Mouse (Mus musculus): Measurements from ENCODE around the gene Ralgps2. TPM values are rescaled to one million over a fixed set of nuclear protein-coding genes. Genes with fewer than 3 reads are reported as not detected.
A peak's percentile ranks its signal among the peaks of the same experiment; 100 is the strongest.

Gene Ralgps2
- polyA plus RNA-seq, 1 experiment from 2014 or later: 44.2 TPM

DNA sequence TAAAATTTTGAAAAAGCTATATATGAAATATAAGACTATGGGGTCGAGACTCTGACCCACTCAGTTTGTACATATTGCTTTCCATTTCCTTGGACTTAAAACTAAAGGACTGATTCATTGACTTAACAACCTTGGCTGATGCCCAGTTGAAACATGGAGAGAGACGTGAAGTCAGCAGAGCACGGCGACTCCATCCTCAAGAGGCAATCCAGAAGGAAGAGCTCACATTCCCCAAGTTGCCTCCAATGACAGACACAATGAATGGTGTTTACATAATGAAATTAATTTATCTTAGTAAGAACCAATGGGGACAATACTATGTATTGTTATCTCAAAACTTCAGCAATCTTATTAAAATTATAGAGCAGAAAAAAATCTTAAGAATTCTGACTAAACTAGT, 84.9 kb downstream of the Ralgps2 start:
- Histone ChIP-seq H3K9me3 (no peaks in the 10 kb centered on the region), H3K4me2 (no peak overlapping the region), H3K4me1 (peaks cover 10% of the 10 kb centered on the region; the same call in 1 of the 2 replicates), H3K36me3 (peaks cover 11% of the 10 kb centered on the region), H3K27me3 (replicated peaks) (no peaks in the 10 kb centered on the region), H3K4me3 (no peak overlapping the region), H3K9ac (no peak overlapping the region), H3K27ac (replicated peaks) (no peak overlapping the region)
- 71% methylated on average over 4 of the region's 4 CpGs for WGBS
- ATAC-seq (ENCODE audit: extremely low read depth, insufficient number of reproducible peaks, low FRiP score, low TSS enrichment): no peak

DNA sequence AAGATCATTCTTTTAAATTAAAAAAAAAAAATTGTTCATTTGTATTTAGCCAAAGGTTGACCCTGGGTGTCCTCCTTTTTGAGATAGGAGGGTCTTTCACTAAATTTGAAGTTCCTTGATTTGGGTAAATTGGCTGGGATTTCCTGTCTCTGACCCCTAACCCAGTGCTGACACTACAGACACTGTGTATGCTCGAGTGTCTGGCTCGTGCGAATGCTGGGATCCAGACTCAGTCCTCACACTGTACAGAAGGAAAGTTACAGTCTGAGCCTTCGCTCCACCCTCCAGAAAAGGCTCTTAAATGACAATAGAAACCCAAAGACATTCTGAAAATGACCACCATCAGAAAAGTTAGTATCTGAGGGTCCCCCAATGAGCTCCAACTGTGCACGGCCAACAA, 86.6 kb downstream of the Ralgps2 start:
- H3K36me3 ChIP-seq: peaks cover 8% of the 10 kb centered on the region; the same call in 1 of the 2 replicates
- no peak overlapping the region for H3K4me3 ChIP-seq
- H3K9ac ChIP-seq: no peak overlapping the region
- no peak overlapping the region for H3K27ac ChIP-seq (replicated peaks)
- no peaks in the 10 kb centered on the region for H3K9me3 ChIP-seq
- peaks cover 10% of the 10 kb centered on the region; the same call in 1 of the 2 replicates for H3K4me1 ChIP-seq
- 0 out of 2 replicates have a peak overlapping the region, but pooled peaks have one; percentile 0 for H3K4me2 ChIP-seq
- no peak for ATAC-seq (ENCODE audit: extremely low read depth, insufficient number of reproducible peaks, low FRiP score, low TSS enrichment)
- 75% methylated on average over 5 of the region's 5 CpGs for WGBS
- H3K27me3 ChIP-seq (replicated peaks): no peaks in the 10 kb centered on the region

DNA sequence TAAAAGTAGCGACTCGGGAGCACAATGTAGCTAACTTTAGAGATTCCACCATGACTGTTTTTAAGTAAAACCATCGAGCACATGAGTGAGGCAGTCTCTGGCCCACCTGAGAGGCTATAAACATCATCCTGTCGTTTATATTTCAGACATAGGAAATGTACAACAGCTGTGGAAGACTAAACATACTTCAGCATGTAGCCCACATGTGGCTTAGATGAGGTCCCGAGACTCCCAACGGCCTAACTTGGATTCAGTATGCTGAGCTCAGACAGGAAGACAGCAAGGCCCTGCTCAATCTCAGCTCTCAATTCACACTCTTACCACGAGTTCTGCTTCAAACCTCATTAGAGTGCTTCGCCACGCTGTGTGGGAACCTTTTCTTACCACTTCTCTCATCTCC, 87.0 kb downstream of the Ralgps2 start:
- 69% methylated on average over 9 of the region's 9 CpGs for WGBS
- H3K4me1 ChIP-seq: peaks cover 12% of the 10 kb centered on the region
- H3K9ac ChIP-seq: no peak overlapping the region
- H3K27me3 ChIP-seq (replicated peaks): no peaks in the 10 kb centered on the region
- no peak overlapping the region for H3K4me2 ChIP-seq
- ATAC-seq (ENCODE audit: extremely low read depth, insufficient number of reproducible peaks, low FRiP score, low TSS enrichment): no peak
- peaks cover 8% of the 10 kb centered on the region; the same call in 1 of the 2 replicates for H3K36me3 ChIP-seq
- H3K9me3 ChIP-seq: no peaks in the 10 kb centered on the region
- no peak overlapping the region for H3K27ac ChIP-seq (replicated peaks)
- H3K4me3 ChIP-seq: no peak overlapping the region

DNA sequence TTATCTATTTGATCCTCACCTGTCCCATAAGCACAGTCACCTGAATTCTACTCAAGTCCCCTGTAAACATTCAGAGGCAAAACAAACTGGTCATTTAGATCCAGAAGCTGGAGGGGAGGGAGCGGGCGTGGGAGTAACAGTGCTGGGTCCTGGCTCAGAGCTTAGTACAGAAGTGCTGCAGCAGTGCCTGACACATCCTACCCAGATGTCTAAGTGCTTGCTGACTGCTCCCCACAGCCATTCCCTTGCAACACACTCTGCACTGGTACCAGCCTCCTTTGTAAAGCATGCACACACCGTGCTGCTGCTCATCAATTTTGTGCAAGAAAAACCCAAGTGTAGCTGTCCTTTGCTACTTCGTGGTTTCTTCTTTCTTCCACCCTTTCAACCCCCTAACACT, 92.3 kb downstream of the Ralgps2 start:
- Histone ChIP-seq H3K4me1 (peaks cover 23% of the 10 kb centered on the region), H3K9ac (no peak overlapping the region), H3K27me3 (replicated peaks) (no peaks in the 10 kb centered on the region), H3K9me3 (no peaks in the 10 kb centered on the region), H3K27ac (replicated peaks) (no peak overlapping the region), H3K4me2 (no peak overlapping the region), H3K36me3 (peaks cover 4% of the 10 kb centered on the region; the same call in 1 of the 2 replicates), H3K4me3 (no peak overlapping the region)
- WGBS: 56% methylated on average over 4 of the region's 4 CpGs
- no peak for ATAC-seq (ENCODE audit: extremely low read depth, insufficient number of reproducible peaks, low FRiP score, low TSS enrichment)

DNA sequence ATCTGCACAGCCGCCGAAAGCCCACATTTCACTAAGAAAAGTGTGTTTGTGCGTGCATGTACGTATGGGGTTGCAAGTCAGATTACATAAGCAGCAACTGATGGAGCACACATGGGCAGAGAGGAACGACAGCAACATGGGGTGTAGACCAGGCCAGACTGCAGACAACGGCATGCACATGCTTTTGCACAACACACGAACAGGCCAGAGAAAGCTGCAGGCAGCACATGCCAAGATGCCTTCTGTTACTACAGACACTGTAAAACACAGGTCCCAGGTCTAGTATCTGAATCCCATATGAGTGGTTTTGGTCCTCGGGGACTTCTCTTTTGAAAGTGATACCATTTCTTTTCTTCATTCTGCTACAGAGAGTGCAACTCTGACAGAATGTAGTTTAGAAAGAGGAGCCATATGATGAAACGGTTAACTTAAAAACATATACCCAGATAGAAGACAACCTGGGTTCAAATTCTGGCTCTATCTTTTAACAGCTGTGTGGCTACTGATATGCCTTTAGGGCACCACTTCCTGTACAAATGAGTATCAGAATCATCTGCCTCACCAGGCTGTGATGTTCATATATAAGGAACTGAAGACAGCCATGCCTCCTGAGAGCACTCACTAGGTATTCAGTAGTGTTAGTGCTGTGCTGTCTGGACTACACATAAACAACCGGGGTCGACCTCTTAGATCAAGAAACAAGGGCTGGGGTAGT, 97.6 kb downstream of the Ralgps2 start:
- Histone ChIP-seq H3K27ac (replicated peaks) (no peak overlapping the region), H3K9me3 (no peaks in the 10 kb centered on the region), H3K27me3 (replicated peaks) (no peaks in the 10 kb centered on the region), H3K4me2 (no peak overlapping the region), H3K4me3 (no peak overlapping the region), H3K9ac (0 out of 2 replicates have a peak overlapping the region, but pooled peaks have one; percentile 19), H3K4me1 (peaks cover 57% of the 10 kb centered on the region), H3K36me3 (no peaks in the 10 kb centered on the region)
- ATAC-seq (ENCODE audit: extremely low read depth, insufficient number of reproducible peaks, low FRiP score, low TSS enrichment): no peak
- 69% methylated on average over 11 of the region's 11 CpGs for WGBS

DNA sequence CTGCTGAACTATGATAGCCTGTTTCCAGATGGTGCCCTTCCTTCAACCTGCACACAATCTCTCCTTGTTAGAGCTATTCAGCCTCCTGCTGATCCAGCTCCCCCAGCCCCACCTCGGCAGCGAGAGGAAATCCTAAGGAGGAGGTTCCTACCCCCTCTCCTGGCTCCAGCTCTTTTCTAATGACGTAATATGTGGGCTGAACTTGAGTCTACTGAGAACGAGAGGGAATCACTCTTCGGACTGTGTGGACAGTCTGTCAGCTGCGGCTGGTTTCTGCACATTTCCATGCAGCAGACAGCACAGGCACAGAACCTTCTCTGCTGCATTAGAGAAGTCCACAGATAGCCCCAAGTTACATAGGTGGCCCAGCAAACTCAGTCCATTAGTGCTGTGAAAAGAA, 100.7 kb downstream of the Ralgps2 start:
- H3K4me2 ChIP-seq: peak overlapping the region; percentile 64
- no peaks in the 10 kb centered on the region for H3K36me3 ChIP-seq
- 9% methylated on average over 6 of the region's 6 CpGs for WGBS
- peak overlapping the region; percentile 34 for H3K4me3 ChIP-seq
- no peaks in the 10 kb centered on the region for H3K9me3 ChIP-seq
- H3K27me3 ChIP-seq (replicated peaks): no peaks in the 10 kb centered on the region
- peak overlapping the region; percentile 70 for H3K27ac ChIP-seq (replicated peaks)
- H3K9ac ChIP-seq: peak overlapping the region; percentile 74
- peak; percentile 63; the same call in 1 of the 2 replicates for ATAC-seq (ENCODE audit: extremely low read depth, insufficient number of reproducible peaks, low FRiP score, low TSS enrichment)
- peaks cover 55% of the 10 kb centered on the region for H3K4me1 ChIP-seq

DNA sequence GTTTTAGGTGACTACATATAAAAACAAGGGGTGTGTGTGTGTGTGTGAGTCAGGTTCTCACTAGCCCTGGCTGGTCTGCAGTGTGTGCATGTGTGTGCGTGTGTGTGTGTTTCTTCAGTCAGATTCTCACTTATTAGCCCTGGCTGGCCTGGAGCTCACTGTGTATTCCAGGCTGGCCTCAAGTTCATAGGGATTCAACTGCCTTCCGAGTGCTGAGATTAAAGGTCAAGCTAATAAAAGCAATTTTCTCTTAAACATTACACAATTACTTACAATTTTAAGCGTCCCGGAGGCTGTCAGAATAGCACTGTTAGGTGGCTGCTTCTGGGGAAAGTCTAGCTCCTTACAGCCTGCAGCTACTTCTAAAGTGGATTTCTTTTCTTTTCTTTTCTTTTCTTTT, 101.2 kb downstream of the Ralgps2 start, which contains the start of gene Angptl1:
Gene Angptl1 (plus strand): TSS at position 386 of the 400 bp plus-strand sequence.
- Histone ChIP-seq H3K27me3 (replicated peaks) (no peaks in the 10 kb centered on the region), H3K9ac (peak within 1 kb of the TSS; percentile 74), H3K4me3 (peak within 1 kb of the TSS; percentile 34), H3K4me1 (peaks cover 55% of the 10 kb centered on the region), H3K36me3 (0 out of 2 replicates have a peak, but pooled peaks cover under 1% of the 10 kb centered on the region), H3K4me2 (peak within 1 kb of the TSS; percentile 64), H3K27ac (replicated peaks) (peak within 1 kb of the TSS; percentile 70), H3K9me3 (no peaks in the 10 kb centered on the region)
- ATAC-seq (ENCODE audit: extremely low read depth, insufficient number of reproducible peaks, low FRiP score, low TSS enrichment): no peak
- WGBS: 67% methylated on average over 4 of the region's 4 CpGs

DNA sequence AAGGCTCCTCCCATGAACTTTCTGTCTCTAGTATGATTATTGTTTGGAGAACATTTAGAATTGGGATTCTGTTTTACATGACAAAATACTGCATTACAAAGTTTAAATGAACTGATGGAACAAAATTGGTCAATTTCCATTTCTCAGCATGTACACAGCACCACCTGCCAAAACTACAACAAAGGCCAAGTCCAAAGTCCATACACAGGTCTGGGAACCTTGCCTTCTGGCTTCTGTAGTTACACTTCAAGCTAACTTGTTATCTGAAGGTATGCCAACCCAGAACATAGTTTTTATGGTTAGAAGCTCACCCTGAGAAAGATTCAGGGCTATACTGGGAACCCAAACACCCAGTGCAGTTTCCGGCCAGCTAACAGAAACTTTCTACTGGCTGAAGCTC, 120.2 kb downstream of the Ralgps2 start:
- 93% methylated on average over 1 of the region's 1 CpGs for WGBS

DNA sequence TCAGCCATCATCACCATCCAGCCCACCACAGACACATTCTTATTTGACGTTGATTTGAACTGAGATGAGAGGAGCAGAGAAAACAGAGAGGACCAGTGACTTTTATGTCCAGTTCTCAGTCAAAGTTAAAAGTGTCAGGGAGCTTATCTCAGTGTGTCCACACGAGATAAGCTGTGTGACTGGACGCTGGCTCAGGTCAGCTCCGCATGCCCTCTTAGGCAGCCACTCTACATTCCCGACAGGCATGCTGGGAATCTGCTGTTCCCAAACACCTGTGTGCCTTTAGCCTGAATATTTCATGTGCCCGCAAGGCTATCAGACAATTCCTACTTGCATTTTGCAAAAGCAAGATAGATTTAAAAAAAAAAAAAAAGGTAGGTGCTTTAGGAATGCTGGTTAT, 125.9 kb downstream of the Ralgps2 start:
- 14% methylated on average over 6 of the region's 6 CpGs for WGBS
- no peak overlapping the region for H3K27ac ChIP-seq (replicated peaks)
- no peaks in the 10 kb centered on the region for H3K27me3 ChIP-seq (replicated peaks)
- H3K4me1 ChIP-seq: peaks cover 19% of the 10 kb centered on the region
- H3K4me2 ChIP-seq: 0 out of 2 replicates have a peak overlapping the region, but pooled peaks have one; percentile 11
- no peak overlapping the region for H3K9ac ChIP-seq
- peaks cover 53% of the 10 kb centered on the region for H3K36me3 ChIP-seq
- no peaks in the 10 kb centered on the region for H3K9me3 ChIP-seq
- no peak for ATAC-seq (ENCODE audit: extremely low read depth, insufficient number of reproducible peaks, low FRiP score, low TSS enrichment)
- no peak overlapping the region for H3K4me3 ChIP-seq

More for the DNA sequence above, 120.2 kb downstream of the Ralgps2 start:
- no peaks in the 10 kb centered on the region for H3K27me3 ChIP-seq (replicated peaks)
- no peak overlapping the region for H3K4me3 ChIP-seq
- no peak overlapping the region for H3K27ac ChIP-seq (replicated peaks)
- H3K9ac ChIP-seq: no peak overlapping the region
- H3K4me1 ChIP-seq: peaks cover 3% of the 10 kb centered on the region; the same call in 1 of the 2 replicates
- no peaks in the 10 kb centered on the region for H3K9me3 ChIP-seq
- H3K36me3 ChIP-seq: peaks cover 63% of the 10 kb centered on the region
- ATAC-seq (ENCODE audit: extremely low read depth, insufficient number of reproducible peaks, low FRiP score, low TSS enrichment): no peak
- H3K4me2 ChIP-seq: no peak overlapping the region

DNA sequence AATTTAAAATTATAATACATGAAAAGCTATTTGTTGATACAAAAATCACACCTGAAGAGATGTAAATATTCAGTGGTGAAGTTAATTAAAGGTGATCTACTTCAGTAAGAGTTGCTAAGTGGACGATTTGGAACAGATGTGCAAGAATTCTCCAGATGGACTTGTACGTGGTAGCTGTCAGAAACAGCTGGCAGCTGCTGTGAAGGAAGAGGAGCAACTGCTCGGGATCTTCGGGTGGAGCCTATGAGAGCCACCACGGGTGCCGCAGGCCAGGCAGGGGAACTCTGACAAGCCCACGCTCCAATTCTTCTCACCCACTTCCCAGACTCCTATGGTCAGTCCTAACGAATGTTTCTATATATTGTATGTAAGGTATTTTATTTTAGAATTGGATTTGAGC, 126.7 kb downstream of the Ralgps2 start:
- no peak overlapping the region for H3K9ac ChIP-seq
- H3K27me3 ChIP-seq (replicated peaks): no peaks in the 10 kb centered on the region
- no peak overlapping the region for H3K27ac ChIP-seq (replicated peaks)
- WGBS: 52% methylated on average over 8 of the region's 8 CpGs
- H3K9me3 ChIP-seq: no peaks in the 10 kb centered on the region
- ATAC-seq (ENCODE audit: extremely low read depth, insufficient number of reproducible peaks, low FRiP score, low TSS enrichment): no peak
- peaks cover 19% of the 10 kb centered on the region for H3K4me1 ChIP-seq
- H3K4me3 ChIP-seq: no peak overlapping the region
- no peak overlapping the region for H3K4me2 ChIP-seq
- H3K36me3 ChIP-seq: peaks cover 49% of the 10 kb centered on the region

DNA sequence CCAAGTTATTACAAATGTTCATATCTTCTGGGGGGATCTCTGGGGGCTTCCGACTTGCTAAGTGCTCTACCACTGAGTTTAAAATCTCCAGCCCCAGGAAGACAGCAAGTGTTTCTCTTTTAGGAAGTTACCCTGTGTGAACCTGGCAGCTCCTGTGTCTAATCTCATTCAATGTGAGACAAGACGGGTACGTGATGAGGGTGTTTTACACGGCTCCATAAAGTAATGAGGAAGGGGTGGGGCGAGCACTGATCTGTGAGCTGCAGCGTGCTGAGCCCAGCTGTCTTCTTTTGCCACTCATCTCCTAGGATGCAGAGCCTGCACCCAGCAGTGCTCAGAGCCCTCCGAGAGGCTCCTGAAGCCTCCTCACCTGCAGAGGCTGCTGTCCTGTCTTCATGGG, 127.5 kb downstream of the Ralgps2 start:
- Histone ChIP-seq H3K4me3 (no peak overlapping the region), H3K4me2 (no peak overlapping the region), H3K4me1 (peaks cover 19% of the 10 kb centered on the region), H3K9ac (no peak overlapping the region), H3K9me3 (no peaks in the 10 kb centered on the region), H3K27me3 (replicated peaks) (no peaks in the 10 kb centered on the region), H3K27ac (replicated peaks) (no peak overlapping the region), H3K36me3 (peaks cover 41% of the 10 kb centered on the region)
- no peak for ATAC-seq (ENCODE audit: extremely low read depth, insufficient number of reproducible peaks, low FRiP score, low TSS enrichment)
- 50% methylated on average over 7 of the region's 7 CpGs for WGBS

DNA sequence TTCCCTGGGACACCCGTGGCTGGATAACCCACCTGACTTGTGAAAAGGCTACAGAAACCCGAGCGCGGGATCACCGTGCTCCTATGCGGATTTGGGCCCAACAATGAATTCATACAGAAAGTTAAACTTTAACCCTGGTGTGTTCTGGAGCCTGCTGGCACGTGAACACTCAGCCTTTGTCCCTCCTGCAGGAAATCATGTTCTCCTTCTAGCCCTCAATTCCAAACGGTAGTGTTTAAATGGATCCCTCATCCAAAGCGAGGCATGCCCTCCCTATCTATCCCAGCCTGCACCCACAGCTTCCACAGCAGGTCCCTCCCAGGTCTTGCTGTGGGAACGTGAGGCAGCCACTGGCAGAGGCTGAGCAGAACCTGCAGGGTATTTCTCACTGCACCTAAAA, 131.1 kb downstream of the Ralgps2 start:
- no peak overlapping the region for H3K9ac ChIP-seq
- ATAC-seq (ENCODE audit: extremely low read depth, insufficient number of reproducible peaks, low FRiP score, low TSS enrichment): no peak
- H3K36me3 ChIP-seq: peaks cover 37% of the 10 kb centered on the region
- H3K27ac ChIP-seq (replicated peaks): no peak overlapping the region
- WGBS: 81% methylated on average over 10 of the region's 10 CpGs
- no peak overlapping the region for H3K4me2 ChIP-seq
- no peaks in the 10 kb centered on the region for H3K9me3 ChIP-seq
- H3K4me1 ChIP-seq: peaks cover 7% of the 10 kb centered on the region
- no peaks in the 10 kb centered on the region for H3K27me3 ChIP-seq (replicated peaks)
- H3K4me3 ChIP-seq: no peak overlapping the region

Data from heart, embryonic 13.5 days (tissue).